Mouse (Mus musculus): ENCODE measurements around the gene Slc27a5. TPM values are rescaled to one million over a fixed set of nuclear protein-coding genes. Genes with fewer than 3 reads are reported as not detected.
A peak's percentile ranks its signal among the peaks of the same experiment; 100 is the strongest.

Slc27a5 gene
- polyA plus RNA-seq, 1 experiment from 2014 or later, result 0.11 TPM

- H3K4me1 ChIP-seq (replicated peaks), result no peaks in the 10 kb centered on the region
- no peak overlapping the region for H3K4me2 ChIP-seq (replicated peaks)
- H3K27me3 ChIP-seq, result no peaks in the 10 kb centered on the region
- ATAC-seq, result no peak
- no peak overlapping the region for H3K27ac ChIP-seq
- H3K4me3 ChIP-seq (replicated peaks), result no peak overlapping the region
- 66% methylated on average over 1 of the region's 1 CpGs for WGBS
- H3K9me3 ChIP-seq, result no peaks in the 10 kb centered on the region
- peaks cover 25% of the 10 kb centered on the region for H3K36me3 ChIP-seq
- H3K9ac ChIP-seq (replicated peaks), result no peak overlapping the region
These were observed 3.6 kb upstream of the Slc27a5 start for GRCm38 (mm10) chr7:13001584-13001983.

GRCm38 (mm10) chr7:12998851-12999250, 859 bp upstream of the Slc27a5 start, which contains the start of gene Trim28:
Gene Trim28 (plus strand): TSS chr7:12999114.
- H3K4me2 ChIP-seq (replicated peaks), result no peak within 1 kb of the TSS
- WGBS, result 91% methylated on average over 3 of the region's 3 CpGs
- no peak within 1 kb of the TSS for H3K27ac ChIP-seq
- no peak within 1 kb of the TSS for H3K9ac ChIP-seq (replicated peaks)
- H3K27me3 ChIP-seq, result no peaks in the 10 kb centered on the region
- no peak for ATAC-seq
- H3K36me3 ChIP-seq, result 0 out of 2 replicates have a peak, but pooled peaks cover 1% of the 10 kb centered on the region
- no peak within 1 kb of the TSS for H3K4me3 ChIP-seq (replicated peaks)
- no peaks in the 10 kb centered on the region for H3K9me3 ChIP-seq
- no peaks in the 10 kb centered on the region for H3K4me1 ChIP-seq (replicated peaks)

- Histone ChIP-seq H3K4me1 (replicated peaks) (no peaks in the 10 kb centered on the region), H3K9ac (replicated peaks) (no peak overlapping the region), H3K27ac (no peak overlapping the region), H3K4me2 (replicated peaks) (no peak overlapping the region), H3K27me3 (no peaks in the 10 kb centered on the region), H3K9me3 (no peaks in the 10 kb centered on the region), H3K4me3 (replicated peaks) (no peak overlapping the region), H3K36me3 (no peaks in the 10 kb centered on the region)
- WGBS, result 73% methylated on average over 5 of the region's 5 CpGs
- no peak for ATAC-seq
These were observed 762 bp downstream of the Slc27a5 start for GRCm38 (mm10) chr7:12997230-12997629.

GRCm38 (mm10) chr7:12995862-12996261, 2.1 kb downstream of the Slc27a5 start:
- Histone ChIP-seq H3K4me1 (replicated peaks) (no peaks in the 10 kb centered on the region), H3K27ac (no peak overlapping the region), H3K9ac (replicated peaks) (no peak overlapping the region), H3K36me3 (no peaks in the 10 kb centered on the region), H3K4me2 (replicated peaks) (no peak overlapping the region), H3K27me3 (no peaks in the 10 kb centered on the region), H3K9me3 (no peaks in the 10 kb centered on the region), H3K4me3 (replicated peaks) (no peak overlapping the region)
- no peak for ATAC-seq

- Histone ChIP-seq H3K4me2 (replicated peaks) (no peak overlapping the region), H3K9ac (replicated peaks) (no peak overlapping the region), H3K27me3 (no peaks in the 10 kb centered on the region), H3K36me3 (no peaks in the 10 kb centered on the region), H3K9me3 (no peaks in the 10 kb centered on the region), H3K27ac (no peak overlapping the region), H3K4me1 (replicated peaks) (no peaks in the 10 kb centered on the region), H3K4me3 (replicated peaks) (no peak overlapping the region)
- WGBS, result 90% methylated on average over 10 of the region's 10 CpGs
- no peak for ATAC-seq
These were observed 4.8 kb downstream of the Slc27a5 start for GRCm38 (mm10) chr7:12993148-12993547.

- Histone ChIP-seq H3K27me3 (no peaks in the 10 kb centered on the region), H3K4me1 (replicated peaks) (no peaks in the 10 kb centered on the region), H3K4me2 (replicated peaks) (no peak overlapping the region), H3K36me3 (no peaks in the 10 kb centered on the region), H3K9me3 (no peaks in the 10 kb centered on the region), H3K9ac (replicated peaks) (no peak overlapping the region), H3K4me3 (replicated peaks) (no peak overlapping the region), H3K27ac (no peak overlapping the region)
- WGBS, result 6% methylated on average over 3 of the region's 3 CpGs
- no peak for ATAC-seq
These were observed 5.8 kb downstream of the Slc27a5 start for GRCm38 (mm10) chr7:12992222-12992621.

GRCm38 (mm10) chr7:12987409-12988189, 10.4 kb downstream of the Slc27a5 start:
- H3K9me3 ChIP-seq, result no peaks in the 10 kb centered on the region
- ATAC-seq, result no peak
- H3K4me1 ChIP-seq (replicated peaks), result no peaks in the 10 kb centered on the region
- no peak overlapping the region for H3K4me3 ChIP-seq (replicated peaks)
- H3K9ac ChIP-seq (replicated peaks), result no peak overlapping the region
- H3K36me3 ChIP-seq, result peaks cover 8% of the 10 kb centered on the region
- H3K27me3 ChIP-seq, result no peaks in the 10 kb centered on the region
- no peak overlapping the region for H3K27ac ChIP-seq
- WGBS, result 84% methylated on average over 8 of the region's 8 CpGs
- no peak overlapping the region for H3K4me2 ChIP-seq (replicated peaks)

GRCm38 (mm10) chr7:12986906-12987305, 11.1 kb downstream of the Slc27a5 start:
- no peak overlapping the region for H3K4me3 ChIP-seq (replicated peaks)
- no peak for ATAC-seq
- H3K27ac ChIP-seq, result no peak overlapping the region
- H3K27me3 ChIP-seq, result no peaks in the 10 kb centered on the region
- H3K9ac ChIP-seq (replicated peaks), result no peak overlapping the region
- H3K4me1 ChIP-seq (replicated peaks), result no peaks in the 10 kb centered on the region
- 88% methylated on average over 8 of the region's 8 CpGs for whole genome bisulfite sequencing
- no peak overlapping the region for H3K4me2 ChIP-seq (replicated peaks)
- no peaks in the 10 kb centered on the region for H3K9me3 ChIP-seq
- peaks cover 15% of the 10 kb centered on the region for H3K36me3 ChIP-seq

- H3K4me2 ChIP-seq (replicated peaks), result no peak overlapping the region
- no peak overlapping the region for H3K27ac ChIP-seq
- H3K27me3 ChIP-seq, result no peaks in the 10 kb centered on the region
- H3K9me3 ChIP-seq, result no peaks in the 10 kb centered on the region
- no peak for ATAC-seq
- no peaks in the 10 kb centered on the region for H3K4me1 ChIP-seq (replicated peaks)
- H3K4me3 ChIP-seq (replicated peaks), result no peak overlapping the region
- H3K9ac ChIP-seq (replicated peaks), result no peak overlapping the region
- peaks cover 20% of the 10 kb centered on the region for H3K36me3 ChIP-seq
- 77% methylated on average over 1 of the region's 1 CpGs for WGBS
These were observed 12.3 kb downstream of the Slc27a5 start for GRCm38 (mm10) chr7:12985724-12986123.

GRCm38 (mm10) chr7:12980291-12980690, 17.7 kb downstream of the Slc27a5 start:
- no peak overlapping the region for H3K27ac ChIP-seq
- H3K4me3 ChIP-seq (replicated peaks), result no peak overlapping the region
- H3K9me3 ChIP-seq, result no peaks in the 10 kb centered on the region
- H3K4me1 ChIP-seq (replicated peaks), result peaks cover 17% of the 10 kb centered on the region
- H3K4me2 ChIP-seq (replicated peaks), result no peak overlapping the region
- no peak overlapping the region for H3K9ac ChIP-seq (replicated peaks)
- 89% methylated on average over 7 of the region's 7 CpGs for WGBS
- ATAC-seq, result no peak
- H3K36me3 ChIP-seq, result peaks cover 20% of the 10 kb centered on the region
- no peaks in the 10 kb centered on the region for H3K27me3 ChIP-seq

GRCm38 (mm10) chr7:12979776-12980175, 18.2 kb downstream of the Slc27a5 start:
- Histone ChIP-seq H3K9ac (replicated peaks) (no peak overlapping the region), H3K4me1 (replicated peaks) (peaks cover 17% of the 10 kb centered on the region), H3K4me2 (replicated peaks) (no peak overlapping the region), H3K9me3 (no peaks in the 10 kb centered on the region), H3K27ac (no peak overlapping the region), H3K36me3 (peaks cover 20% of the 10 kb centered on the region), H3K27me3 (no peaks in the 10 kb centered on the region), H3K4me3 (replicated peaks) (no peak overlapping the region)
- ATAC-seq, result no peak
- WGBS, result 83% methylated on average over 6 of the region's 6 CpGs

GRCm38 (mm10) chr7:12978931-12979722, 18.9 kb downstream of the Slc27a5 start:
- H3K4me2 ChIP-seq (replicated peaks), result peak overlapping the region; percentile 72

More at GRCm38 (mm10) chr7:12978931-12979722, 18.9 kb downstream of the Slc27a5 start:
- H3K9me3 ChIP-seq, result no peaks in the 10 kb centered on the region
- H3K27ac ChIP-seq, result no peak overlapping the region
- peaks cover 17% of the 10 kb centered on the region for H3K4me1 ChIP-seq (replicated peaks)
- peak overlapping the region; percentile 58 for H3K4me3 ChIP-seq (replicated peaks)
- H3K9ac ChIP-seq (replicated peaks), result peak overlapping the region; percentile 75; the same call in 1 of the 2 replicates
- peaks cover 20% of the 10 kb centered on the region for H3K36me3 ChIP-seq
- no peak for ATAC-seq
- no peaks in the 10 kb centered on the region for H3K27me3 ChIP-seq
- WGBS, result 92% methylated on average over 18 of the region's 18 CpGs

Measured in midbrain, embryonic 13.5 days (tissue).